Mouse (Mus musculus) adrenal gland, adult 10 weeks (tissue): ENCODE results near the gene Acot11. TPM values are rescaled to one million over a fixed set of nuclear protein-coding genes. Genes with fewer than 3 reads are reported as not detected.

Experiments used
- polyA plus RNA-seq: library from polyadenylated mRNA; stranded (reverse); fragments of 350-450 nt; fragmentation: Illumina TruSeq; extraction: RNeasy Lipid Tissue Mini Kit (QIAGEN cat#74804); gene quantifications from one replicate; pipeline ENCODE4 v1.2.3, GENCODE M21; 2014; ENCODE audit warnings: low read depth, low replicate concordance

The Acot11 gene
- polyA plus RNA-seq, result 3.7 TPM

DNA sequence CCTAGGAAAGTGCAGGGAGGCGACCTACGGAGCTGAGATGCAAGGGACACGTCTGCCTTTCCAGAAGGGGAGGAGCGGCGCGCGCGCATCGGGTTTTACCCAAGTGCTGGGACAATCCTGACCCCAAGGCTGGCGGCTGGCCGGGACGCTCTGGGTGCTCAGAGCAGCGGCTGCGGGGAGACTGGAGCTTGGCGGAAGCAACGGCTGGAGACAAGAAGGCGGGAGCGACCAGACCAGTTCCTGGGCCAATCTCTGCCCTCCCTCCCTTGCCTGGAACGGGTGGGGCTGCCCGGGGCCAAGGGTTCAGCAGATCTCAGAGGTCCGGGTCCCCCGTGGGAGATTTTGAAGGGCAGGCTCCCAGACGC is at the start of gene Acot11:
Gene Acot11 (minus strand): TSS at position 89 of the 365 bp plus-strand sequence.

DNA sequence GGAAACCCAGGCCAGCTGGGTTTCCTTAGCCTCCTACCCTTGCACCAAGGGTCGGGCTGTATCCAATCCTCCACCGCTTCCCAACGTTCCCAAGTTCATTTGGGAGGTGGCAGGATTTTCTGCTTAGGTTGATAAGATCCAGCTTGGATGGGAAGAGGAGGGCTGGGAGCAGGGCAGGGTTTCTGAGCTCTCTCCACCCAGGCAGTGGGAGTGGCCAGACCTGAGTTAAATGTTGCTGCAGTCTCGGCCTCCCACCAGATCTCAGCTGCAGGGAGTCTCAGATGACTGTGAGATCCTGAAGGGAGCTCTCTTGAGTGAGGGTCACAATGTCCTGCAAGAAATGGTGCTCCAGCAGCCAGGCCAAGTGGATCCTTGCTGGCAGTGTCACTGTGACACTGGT is 71.2 kb downstream of the Acot11 start, which contains the start of gene Fam151a:
Gene Fam151a (plus strand): TSS at position 254 of the 400 bp plus-strand sequence.

DNA sequence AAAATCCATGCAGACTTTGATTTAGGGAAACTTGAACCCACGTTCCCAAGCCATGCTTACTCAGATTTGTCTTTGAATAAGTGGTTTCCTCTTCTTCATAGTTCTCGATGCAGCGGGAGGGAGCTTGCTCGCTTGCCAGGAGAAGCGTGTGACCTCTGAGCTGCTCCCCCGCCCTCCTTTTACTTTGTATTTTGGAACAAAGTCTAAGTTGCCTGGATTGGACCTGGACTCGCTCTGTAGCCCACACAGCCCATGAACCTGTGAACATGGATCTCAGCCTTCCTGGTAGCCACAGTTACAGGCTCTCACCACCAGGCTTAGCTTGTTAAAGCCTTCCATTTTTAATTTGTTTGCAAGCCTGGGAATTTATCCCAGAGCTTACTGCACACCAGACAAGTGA is 74.0 kb downstream of the Acot11 start, which contains the start of gene Mroh7:
Gene Mroh7 (minus strand): TSS at position 112 of the 400 bp plus-strand sequence.

Other genes starting within 250 kb of the Acot11 start
- gene Dhcr24, start 244.0 kb downstream of the Acot11 start, polyA plus RNA-seq, result 14.1 TPM
- gene Lexm, start 187.8 kb downstream of the Acot11 start, polyA plus RNA-seq, result not detected
- gene Ttc22, start 182.6 kb downstream of the Acot11 start, polyA plus RNA-seq, result not detected
- 1.9 TPM for gene Pars2, start 153.9 kb downstream of the Acot11 start, polyA plus RNA-seq
- gene Ttc4, start 126.1 kb downstream of the Acot11 start, polyA plus RNA-seq, result 34.1 TPM
- not detected for gene Mroh7, start 74.1 kb downstream of the Acot11 start, polyA plus RNA-seq
- gene Fam151a, start 71.1 kb downstream of the Acot11 start, polyA plus RNA-seq, result not detected
- 63.9 TPM for gene Ssbp3, start 105.7 kb upstream of the Acot11 start, polyA plus RNA-seq